Mouse (Mus musculus) stomach, postnatal 0 days (tissue): ENCODE results near the gene Ppp4r4.

ENCODE experiments used
- CTCF ChIP-seq: IDR thresholded peaks from 2 replicates; pipeline ENCODE4 v1.5.1; 2016; ENCODE audit warnings: antibody characterized with exemption, low read depth, mild to moderate bottlenecking, moderate library complexity
- EP300 ChIP-seq: optimal IDR thresholded peaks from 2 replicates; pipeline ENCODE3; 2016; ENCODE audit warnings: antibody characterized with exemption

GRCm38 (mm10) chr12:103532020-103532648, at the start of gene Ppp4r4:
- TF ChIP-seq CTCF = no peak
- TF ChIP-seq EP300 = no peak
